Mouse (Mus musculus) heart, embryonic 14.5 days (tissue): ENCODE data around the gene Actn4. TPM values are rescaled to one million over a fixed set of nuclear protein-coding genes. Genes with fewer than 3 reads are reported as not detected.

Experiments used
- ATAC-seq: fragments of 200-750 bp; cut with Nextera tagmentation; 2 replicates; pipeline ENCODE4 v1.8.0; 2017; ENCODE audit warnings: low read depth, moderate TSS enrichment; ENCODE audit not compliant: insufficient number of reproducible peaks, insufficient read depth, low FRiP score
- H3K27ac ChIP-seq, 2 experiments: fragments of 200-500 bp in 1 of 2; fragments of 300-500 bp in 1 of 2; sonication (generic) in 1 of 2; replicated peaks in 1 of 2; 2 replicates each; pipeline ENCODE4 v1.5.1; 2012 to 2014; ENCODE audit warnings: low read depth in 2 of 2, low read length in 2 of 2, control low read depth in 1 of 2, mild to moderate bottlenecking in 1 of 2, mixed read lengths in 1 of 2; ENCODE audit not compliant: control insufficient read depth in 1 of 2, insufficient read depth in 1 of 2
- H3K27me3 ChIP-seq: fragments of 300-500 bp; sonication (generic); 2 replicates; pipeline ENCODE4 v1.6.1; 2014; ENCODE audit warnings: mild to moderate bottlenecking, low read length, control low read depth; ENCODE audit not compliant: control insufficient read depth, insufficient read depth
- H3K36me3 ChIP-seq: fragments of 300-500 bp; sonication (generic); 2 replicates; pipeline ENCODE4 v1.6.1; 2014; ENCODE audit warnings: mild to moderate bottlenecking, control low read depth, low read length, mixed read lengths; ENCODE audit not compliant: control insufficient read depth, insufficient read depth
- H3K4me1 ChIP-seq, 2 experiments: fragments of 200-500 bp in 1 of 2; fragments of 300-500 bp in 1 of 2; sonication (generic) in 1 of 2; 2 replicates each; pipeline ENCODE4 v1.6.1; 2012 to 2014; ENCODE audit warnings: low read length in 2 of 2, control low read depth in 1 of 2, mixed read lengths in 1 of 2; ENCODE audit not compliant: control insufficient read depth in 2 of 2, insufficient read depth in 2 of 2
- H3K4me2 ChIP-seq: fragments of 300-500 bp; sonication (generic); 2 replicates; pipeline ENCODE4 v1.6.1; 2014; ENCODE audit warnings: mild to moderate bottlenecking, low read length
- H3K4me3 ChIP-seq, 2 experiments: fragments of 200-500 bp in 1 of 2; fragments of 300-500 bp in 1 of 2; sonication (generic) in 1 of 2; 2 replicates each; pipeline ENCODE4 v1.5.1; 2012 to 2014; ENCODE audit warnings: low read length in 2 of 2, mild to moderate bottlenecking in 2 of 2, control low read depth in 1 of 2, low read depth in 1 of 2, moderate library complexity in 1 of 2; ENCODE audit not compliant: control insufficient read depth in 1 of 2, insufficient read depth in 1 of 2
- H3K9ac ChIP-seq: fragments of 300-500 bp; sonication (generic); 2 replicates; pipeline ENCODE4 v1.6.1; 2014; ENCODE audit warnings: mild to moderate bottlenecking, low read length
- H3K9me3 ChIP-seq: fragments of 300-500 bp; sonication (generic); 2 replicates; pipeline ENCODE4 v1.6.1; 2016; ENCODE audit warnings: low read length, control low read depth; ENCODE audit not compliant: control insufficient read depth
- whole genome bisulfite sequencing: fragments of 180-500 bp; shearing (Covaris S2); extraction: QIAGEN DNeasy Blood & Tissue Kit; methylation state at CpG from one replicate; pipeline ENCODE4 v1.1.7; 2014; 5-methylcytosine and 5-hydroxymethylcytosine counted together
- polyA plus RNA-seq: library from polyadenylated mRNA; unstranded; fragments of >200 nt; fragmentation: Nextera tagmentation; extraction: Ambion mirVana; gene quantifications from 2 replicates; pipeline ENCODE4 v1.2.1, GENCODE M21; 2014

Gene Actn4
- polyA plus RNA-seq, 1 experiment from 2014 or later, result 221 TPM

- H3K4me2 ChIP-seq, result no peak overlapping the region
- H3K9me3 ChIP-seq, result no peaks in the 10 kb centered on the region
- no peak overlapping the region for H3K27ac ChIP-seq
- 69% methylated on average over 10 of the region's 10 CpGs for WGBS
- no peaks in the 10 kb centered on the region for H3K27me3 ChIP-seq
- ATAC-seq, result no peak
- no peak overlapping the region for H3K9ac ChIP-seq
- H3K4me1 ChIP-seq, result no peaks in the 10 kb centered on the region; a peak in 1 of 4 replicates
- no peak overlapping the region for H3K4me3 ChIP-seq
- H3K36me3 ChIP-seq, result no peaks in the 10 kb centered on the region
These were observed 81.6 kb downstream of the Actn4 start for GRCm38 (mm10) chr7:28880554-28880953.

DNA sequence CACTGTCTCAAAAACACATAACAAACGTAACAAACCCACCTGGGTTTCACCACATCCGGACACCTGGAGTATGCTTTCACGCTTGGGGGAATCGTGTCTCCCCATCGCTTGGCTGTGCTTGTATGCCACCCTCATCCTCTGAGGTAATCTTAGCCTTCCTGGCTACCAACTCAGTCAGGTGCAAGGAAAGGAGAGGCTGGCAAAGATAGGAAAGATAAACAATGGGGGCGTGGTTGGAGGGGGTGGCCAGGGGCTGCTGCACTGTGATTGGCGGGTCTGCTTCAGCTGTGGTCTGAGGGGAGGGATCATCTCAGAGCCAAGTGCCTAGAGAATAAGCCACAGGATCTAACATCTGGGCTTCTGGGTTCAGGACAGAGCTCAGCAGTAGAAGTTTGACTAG lies 82.5 kb downstream of the Actn4 start:
- Histone ChIP-seq H3K4me3 (no peak overlapping the region), H3K9me3 (no peaks in the 10 kb centered on the region), H3K27me3 (no peaks in the 10 kb centered on the region), H3K4me1 (no peaks in the 10 kb centered on the region; a peak in 1 of 4 replicates), H3K27ac (no peak overlapping the region), H3K36me3 (no peaks in the 10 kb centered on the region), H3K4me2 (no peak overlapping the region), H3K9ac (no peak overlapping the region)
- WGBS, result 70% methylated on average over 7 of the region's 7 CpGs
- ATAC-seq, result no peak

DNA sequence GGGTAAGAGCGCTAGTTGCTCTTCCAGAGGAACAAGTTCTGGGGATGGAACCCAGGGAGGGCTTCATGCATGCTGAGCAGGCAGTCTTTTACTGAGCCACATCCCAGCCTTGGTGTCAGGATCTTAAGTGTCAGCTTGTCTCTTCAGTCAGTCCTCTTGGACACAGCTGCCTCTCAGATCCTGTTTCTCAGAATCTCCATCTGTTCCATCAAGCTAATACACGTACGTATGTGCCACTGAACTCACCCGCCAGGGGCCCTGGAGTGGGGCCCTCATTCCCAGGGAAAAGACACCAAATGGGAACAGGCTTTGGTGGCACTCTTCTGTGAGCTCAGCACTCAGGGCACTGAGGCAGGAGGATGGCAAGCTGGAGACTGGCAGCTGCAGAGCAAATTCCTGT lies 84.3 kb downstream of the Actn4 start:
- WGBS, result 80% methylated on average over 4 of the region's 4 CpGs
- no peaks in the 10 kb centered on the region for H3K27me3 ChIP-seq
- no peak overlapping the region for H3K4me2 ChIP-seq
- no peak overlapping the region for H3K4me3 ChIP-seq
- no peak overlapping the region for H3K9ac ChIP-seq
- no peaks in the 10 kb centered on the region for H3K36me3 ChIP-seq
- H3K4me1 ChIP-seq, result no peaks in the 10 kb centered on the region; a peak in 1 of 4 replicates
- H3K9me3 ChIP-seq, result no peaks in the 10 kb centered on the region
- H3K27ac ChIP-seq, result no peak overlapping the region
- ATAC-seq, result no peak

DNA sequence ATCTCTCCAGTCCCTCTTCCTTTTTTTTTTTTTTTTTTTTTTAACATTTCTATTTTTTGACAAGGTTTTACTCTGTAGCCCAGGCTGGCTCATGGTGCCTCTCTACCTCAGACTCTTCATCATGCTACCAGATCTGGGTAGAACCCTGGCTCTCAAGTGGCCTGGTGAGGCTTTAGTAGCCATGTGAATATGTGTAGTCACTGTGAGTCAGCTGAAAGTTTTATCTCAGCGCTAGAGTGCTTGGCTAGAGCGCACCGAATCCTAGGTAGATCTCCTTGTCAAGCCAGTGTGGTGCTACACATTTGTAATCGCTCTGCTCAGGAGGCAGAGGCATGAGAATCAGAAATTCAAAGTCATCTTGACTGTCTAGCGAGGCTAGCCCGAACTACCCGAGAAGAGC lies 85.0 kb downstream of the Actn4 start:
- Histone ChIP-seq H3K4me2 (no peak overlapping the region), H3K9me3 (no peaks in the 10 kb centered on the region), H3K27ac (no peak overlapping the region), H3K27me3 (no peaks in the 10 kb centered on the region), H3K9ac (no peak overlapping the region), H3K36me3 (no peaks in the 10 kb centered on the region), H3K4me1 (no peaks in the 10 kb centered on the region; a peak in 1 of 4 replicates), H3K4me3 (no peak overlapping the region)
- 66% methylated on average over 7 of the region's 7 CpGs for WGBS
- no peak for ATAC-seq

GRCm38 (mm10) chr7:28876099-28876498 lies 86.0 kb downstream of the Actn4 start:
- no peak overlapping the region for H3K27ac ChIP-seq
- ATAC-seq, result no peak
- H3K27me3 ChIP-seq, result no peaks in the 10 kb centered on the region
- H3K4me3 ChIP-seq, result no peak overlapping the region
- no peaks in the 10 kb centered on the region for H3K9me3 ChIP-seq
- no peak overlapping the region for H3K4me2 ChIP-seq
- 69% methylated on average over 4 of the region's 4 CpGs for WGBS
- H3K4me1 ChIP-seq, result no peaks in the 10 kb centered on the region
- no peak overlapping the region for H3K9ac ChIP-seq
- H3K36me3 ChIP-seq, result no peaks in the 10 kb centered on the region

DNA sequence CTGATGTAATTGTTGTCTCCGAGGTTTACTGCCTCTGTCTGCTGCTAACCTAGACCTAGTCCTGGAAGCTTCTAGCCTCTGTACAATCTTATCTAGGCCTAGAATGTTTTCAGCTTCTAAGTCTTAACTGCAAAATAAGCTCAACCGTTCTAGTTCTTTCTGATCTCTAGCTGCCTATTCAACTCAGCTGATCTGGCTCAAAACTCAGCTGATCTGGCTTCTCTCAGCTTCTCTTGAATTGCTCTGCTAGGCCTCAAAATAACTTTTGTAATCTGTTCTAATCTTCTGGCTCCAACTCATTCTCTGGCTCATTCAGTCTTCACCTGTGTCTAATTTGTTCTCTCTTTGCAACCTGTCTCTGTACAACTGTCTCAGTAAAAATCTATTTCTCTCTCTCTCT lies 87.6 kb downstream of the Actn4 start:
- no peaks in the 10 kb centered on the region for H3K27me3 ChIP-seq
- WGBS, result 41% methylated on average over 2 of the region's 2 CpGs
- no peak overlapping the region for H3K4me3 ChIP-seq
- H3K4me1 ChIP-seq, result no peaks in the 10 kb centered on the region
- no peaks in the 10 kb centered on the region for H3K36me3 ChIP-seq
- H3K9ac ChIP-seq, result no peak overlapping the region
- no peak for ATAC-seq
- H3K9me3 ChIP-seq, result no peaks in the 10 kb centered on the region
- no peak overlapping the region for H3K27ac ChIP-seq
- no peak overlapping the region for H3K4me2 ChIP-seq

- no peak overlapping the region for H3K4me3 ChIP-seq
- 78% methylated on average over 24 of the region's 24 CpGs for WGBS
- no peak overlapping the region for H3K4me2 ChIP-seq
- no peaks in the 10 kb centered on the region for H3K36me3 ChIP-seq
- no peaks in the 10 kb centered on the region for H3K9me3 ChIP-seq
- ATAC-seq, result no peak
- no peaks in the 10 kb centered on the region for H3K27me3 ChIP-seq
- no peak overlapping the region for H3K27ac ChIP-seq
- peaks cover 3 to 6% of the 10 kb centered on the region in 2 experiments; a peak in 2 of 4 replicates for H3K4me1 ChIP-seq
- no peak overlapping the region for H3K9ac ChIP-seq
These were observed 91.1 kb downstream of the Actn4 start for GRCm38 (mm10) chr7:28870901-28871664.
